Mouse (Mus musculus) ES-CJ7 (cell line): ENCODE results near the gene Fbxl12.
"Not testable (repeated sequence)": the region's sequence is repeated elsewhere in the genome, so short reads cannot be mapped to it uniquely, and the experiment has no call there.

ENCODE experiments used
- DNase-seq: peaks from one replicate; pipeline ENCODE4 v3.0.0; 2011; ENCODE audit warnings: low read depth, low spot score

Gene Fbxl12

DNA sequence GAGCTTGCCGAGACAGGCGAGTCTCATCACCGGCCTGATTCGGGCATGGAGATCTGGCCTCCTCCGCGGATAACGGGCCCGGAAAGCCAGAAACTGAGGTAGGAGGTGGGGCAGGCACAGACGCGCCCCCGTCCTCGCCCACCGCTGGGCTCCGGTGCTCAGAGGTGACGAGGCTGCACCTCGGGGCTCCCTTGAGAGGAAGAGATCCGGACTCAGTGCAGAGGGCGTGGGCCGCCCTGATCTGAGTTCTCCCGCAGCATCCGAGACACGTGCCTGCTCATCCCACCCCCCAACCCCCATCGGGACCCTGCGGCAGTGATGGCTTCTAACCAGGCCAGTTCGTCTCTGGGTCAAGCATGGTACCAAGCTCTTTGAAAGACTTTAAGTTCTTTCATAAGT, 7.7 kb upstream of the Fbxl12 start:
- no peak for DNase-seq

DNA sequence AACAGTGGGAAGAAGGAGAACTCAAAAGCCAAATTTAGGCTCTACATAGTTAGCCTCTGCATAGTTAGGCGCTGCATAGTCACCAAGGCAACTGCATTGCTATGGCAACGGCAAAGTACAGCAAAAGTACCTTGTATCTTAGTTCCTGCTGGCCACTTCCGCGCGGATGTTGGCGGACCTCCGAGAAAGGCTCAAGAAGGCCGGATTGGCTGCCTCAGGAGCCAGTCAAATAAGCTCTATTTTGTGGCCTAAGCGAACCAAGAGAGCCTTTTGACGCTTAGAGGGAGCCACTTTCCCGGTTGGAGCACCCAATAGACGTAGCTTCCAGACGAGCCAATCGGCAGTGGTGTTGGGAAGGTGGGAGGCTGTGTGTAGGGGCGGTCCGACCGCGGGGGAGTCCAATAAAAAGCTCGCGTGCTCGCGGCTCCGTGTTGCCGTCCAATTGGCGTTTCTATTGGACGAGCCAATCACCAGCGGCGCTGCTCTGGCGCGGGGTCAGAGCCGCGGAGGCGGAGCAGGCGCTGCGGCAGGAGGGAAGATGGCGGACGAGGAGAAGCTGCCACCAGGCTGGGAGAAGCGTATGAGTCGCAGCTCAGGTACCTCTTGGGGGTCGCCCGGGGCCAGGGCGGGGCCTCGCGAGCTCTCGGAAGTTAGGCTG, 7.2 kb upstream of the Fbxl12 start, which contains the start of gene Pin1:
Pin1 (plus strand) TSS at position 494 of the 658 bp plus-strand sequence.
- DNase-seq, result peak; percentile 99

DNA sequence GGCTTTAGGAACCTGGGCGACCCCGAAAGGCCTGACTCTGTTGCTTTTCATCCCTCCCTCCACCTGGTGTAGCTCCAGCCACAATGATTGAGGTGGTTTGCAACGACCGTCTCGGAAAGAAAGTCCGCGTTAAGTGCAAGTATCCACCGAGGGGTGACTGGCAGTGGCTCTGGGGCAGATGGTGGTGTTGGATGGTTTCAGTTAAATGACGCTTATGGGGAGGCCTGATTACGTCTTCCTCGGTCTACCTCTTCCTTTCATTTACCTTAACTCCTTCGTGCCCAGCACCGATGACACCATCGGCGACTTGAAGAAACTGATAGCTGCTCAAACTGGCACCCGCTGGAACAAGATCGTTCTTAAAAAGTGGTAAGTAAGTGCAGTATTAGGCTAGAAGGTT, 554 bp upstream of the Fbxl12 start:
- DNase-seq, result no peak

DNA sequence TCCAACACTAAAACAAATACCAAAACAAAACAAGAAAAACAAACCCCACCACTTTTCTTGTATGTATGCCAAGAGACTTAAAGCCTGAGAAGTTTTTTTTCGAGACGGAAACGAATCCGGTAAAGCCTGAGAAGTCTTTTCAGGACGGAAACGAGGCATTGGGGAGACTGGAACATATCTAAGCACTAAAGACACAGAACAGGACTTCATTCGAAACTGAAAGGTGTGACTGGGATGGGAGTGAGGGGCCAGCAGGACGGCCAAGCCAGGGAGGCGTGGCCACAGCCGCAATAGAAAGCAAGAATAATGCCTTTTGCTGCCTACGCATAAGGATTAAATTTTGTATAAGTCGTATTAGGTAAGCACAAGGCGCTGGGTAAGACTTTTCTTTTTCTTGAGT, 786 bp downstream of the Fbxl12 start:
- no peak for DNase-seq

DNA sequence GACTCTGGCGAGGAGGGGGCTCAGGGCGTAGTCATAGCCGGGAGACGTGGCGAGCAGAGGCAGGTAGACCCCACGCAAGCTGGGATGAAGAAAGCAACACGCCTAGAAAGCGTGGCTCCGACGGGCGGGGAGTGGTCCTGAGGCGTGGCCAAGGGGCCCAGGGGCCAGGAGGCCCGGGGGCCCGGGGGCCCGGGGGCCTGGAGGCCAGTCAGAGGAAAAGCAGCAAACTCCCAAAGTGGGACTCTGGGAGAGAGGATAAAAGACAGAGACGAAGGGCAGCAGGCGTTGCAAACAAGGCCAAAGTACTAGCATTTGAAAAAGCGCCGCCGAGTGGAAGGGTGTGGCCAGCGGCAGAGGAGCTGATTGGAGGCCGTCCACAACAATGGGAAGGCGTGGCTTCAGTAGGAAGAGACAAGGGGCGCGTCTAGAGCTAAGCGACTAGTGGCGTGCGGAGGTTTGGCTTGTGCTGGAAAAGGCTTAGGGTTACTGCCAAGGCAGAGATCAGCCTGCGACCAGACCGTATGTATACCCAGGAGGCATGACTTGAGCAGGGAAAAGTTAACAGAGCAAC, 1.6 kb downstream of the Fbxl12 start:
- DNase-seq, result peak; percentile 95

DNA sequence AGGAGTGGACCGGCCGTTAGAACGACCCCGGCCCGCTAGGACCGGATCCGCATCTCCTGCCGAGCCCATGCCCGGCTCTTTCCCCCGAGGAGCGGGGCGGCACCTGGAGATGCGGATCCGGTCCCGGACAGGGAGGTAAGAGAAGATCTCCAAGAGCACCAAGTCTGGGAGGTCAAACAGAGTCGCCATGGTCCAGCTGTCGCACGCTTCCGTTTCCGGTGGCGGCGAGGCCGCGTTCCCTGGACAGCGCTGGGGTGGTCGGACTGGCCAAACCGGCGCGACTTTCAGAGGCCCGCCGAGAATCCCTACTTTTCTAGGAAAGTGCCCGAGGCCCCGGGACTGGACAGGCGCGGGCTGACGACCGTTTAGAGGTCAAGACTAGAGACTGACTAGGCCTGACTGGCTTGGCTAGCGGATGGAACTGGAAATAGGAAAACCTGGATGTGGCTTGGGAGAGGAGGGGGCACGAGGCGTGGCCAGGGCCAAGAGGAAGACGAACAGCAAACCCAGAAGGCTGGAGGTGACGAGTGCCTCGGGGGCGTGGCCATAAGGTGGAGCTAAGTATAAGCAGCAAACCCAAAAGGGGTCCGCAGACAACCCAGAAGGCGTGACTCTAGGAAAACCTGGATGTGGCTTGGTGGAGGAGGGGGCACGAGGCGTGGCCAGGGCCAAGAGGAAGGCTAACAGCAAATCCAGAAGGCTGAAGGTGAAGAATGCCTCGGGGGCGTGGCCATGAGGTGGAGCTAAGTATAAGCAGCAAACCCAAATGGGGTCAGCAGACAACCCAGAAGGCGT, 2.3 kb downstream of the Fbxl12 start, which contains the start of gene Ubl5:
Ubl5 (plus strand) TSS at position 778 of the 795 bp plus-strand sequence.
- DNase-seq, result peak; percentile 99

DNA sequence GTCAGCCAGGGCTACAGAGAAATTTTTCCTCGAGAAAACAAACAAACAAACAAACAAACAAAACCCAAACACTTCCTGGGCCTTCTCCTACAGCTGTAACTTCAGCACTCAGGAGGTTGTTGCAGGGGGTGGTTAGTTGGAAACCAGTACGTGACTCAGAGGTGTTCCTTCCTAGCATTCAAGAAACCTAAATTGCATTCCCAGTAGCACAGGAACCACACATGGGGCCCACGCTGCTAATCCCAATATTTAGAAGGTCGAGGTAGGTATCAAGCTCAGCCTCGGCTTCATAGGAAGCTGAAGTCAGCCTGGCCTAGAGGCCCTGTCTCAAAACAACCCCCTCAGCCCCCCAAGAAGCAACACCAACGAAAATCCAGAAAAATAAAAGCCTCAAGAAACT, 3.1 kb downstream of the Fbxl12 start:
- DNase-seq, result no peak

DNA sequence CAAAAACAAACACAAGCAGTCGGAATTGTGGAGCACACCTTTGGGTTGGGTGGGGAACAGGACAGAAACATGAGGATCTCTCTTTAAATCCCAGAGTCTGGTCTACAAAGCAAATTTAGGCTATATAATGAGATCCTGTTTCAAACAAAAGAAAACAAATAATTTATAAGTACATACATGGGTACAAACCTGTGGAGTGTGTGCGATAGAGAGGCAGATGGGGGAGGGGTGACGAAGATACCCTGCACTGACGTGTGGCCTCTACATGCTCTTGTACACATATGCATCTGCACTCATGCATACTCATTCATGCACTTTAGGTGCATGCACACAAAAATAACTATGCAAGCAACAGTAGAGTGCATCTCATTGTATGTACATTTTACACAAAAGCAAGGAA, 5.1 kb downstream of the Fbxl12 start:
- DNase-seq, result no peak

DNA sequence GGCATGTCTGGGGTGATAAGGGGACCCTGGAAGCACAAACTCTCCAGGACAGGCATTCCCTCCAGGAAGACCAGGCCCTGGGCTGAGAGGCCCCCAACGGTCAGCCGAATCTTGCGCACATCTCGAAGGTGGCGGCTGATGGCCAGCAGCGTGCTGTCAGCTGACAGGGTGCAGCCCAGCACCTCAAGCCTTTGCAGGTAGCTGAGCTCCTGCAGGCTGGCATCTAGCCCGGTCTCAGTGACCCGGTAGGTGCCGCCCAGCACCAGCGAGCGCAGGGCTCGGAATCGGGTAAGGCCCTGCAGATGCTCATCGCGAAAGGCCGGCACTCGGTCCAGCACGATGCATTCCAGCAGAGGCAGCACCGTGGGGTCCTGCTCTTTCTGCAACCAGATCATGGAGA, 6.0 kb downstream of the Fbxl12 start:
- DNase-seq, result no peak

DNA sequence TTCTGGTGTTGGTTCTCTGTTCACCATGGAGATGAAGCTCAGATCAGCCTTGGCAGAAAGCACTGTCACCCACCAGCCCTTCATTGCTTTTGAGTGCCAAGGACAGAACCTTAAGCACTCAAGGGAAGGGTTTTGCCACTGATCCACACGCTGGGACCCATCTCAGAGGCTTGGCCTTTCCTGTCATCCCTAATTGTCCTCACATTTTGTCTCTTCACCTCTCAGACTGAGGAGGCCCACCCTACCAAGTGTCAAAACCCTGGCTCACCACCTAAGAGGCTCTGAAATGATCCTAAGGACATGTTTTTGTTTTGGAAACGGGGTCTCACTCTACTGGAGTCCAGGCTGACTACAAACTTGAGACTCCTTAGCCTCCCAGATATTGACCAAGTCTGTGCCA, 7.8 kb downstream of the Fbxl12 start:
- DNase-seq, result no peak

DNA sequence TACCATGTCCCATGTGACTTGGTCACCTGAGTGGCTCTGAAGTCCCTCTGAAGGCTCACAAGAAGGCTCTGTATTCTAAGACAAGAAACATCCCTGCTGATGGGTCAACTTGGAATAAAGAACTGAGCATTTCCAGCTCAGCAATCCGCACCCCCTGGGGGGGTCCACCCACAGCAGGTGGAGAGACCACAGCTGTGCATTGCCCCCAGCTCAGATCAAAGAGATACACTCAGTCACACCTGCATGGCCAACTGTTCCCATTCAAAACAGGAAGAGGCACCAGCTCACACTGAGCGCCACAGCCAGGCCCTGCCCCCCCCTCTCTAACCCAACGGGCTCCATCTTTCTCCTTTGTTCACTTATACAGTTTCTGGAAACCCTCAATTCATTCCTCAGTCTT, 8.3 kb downstream of the Fbxl12 start:
- no peak for DNase-seq

DNA sequence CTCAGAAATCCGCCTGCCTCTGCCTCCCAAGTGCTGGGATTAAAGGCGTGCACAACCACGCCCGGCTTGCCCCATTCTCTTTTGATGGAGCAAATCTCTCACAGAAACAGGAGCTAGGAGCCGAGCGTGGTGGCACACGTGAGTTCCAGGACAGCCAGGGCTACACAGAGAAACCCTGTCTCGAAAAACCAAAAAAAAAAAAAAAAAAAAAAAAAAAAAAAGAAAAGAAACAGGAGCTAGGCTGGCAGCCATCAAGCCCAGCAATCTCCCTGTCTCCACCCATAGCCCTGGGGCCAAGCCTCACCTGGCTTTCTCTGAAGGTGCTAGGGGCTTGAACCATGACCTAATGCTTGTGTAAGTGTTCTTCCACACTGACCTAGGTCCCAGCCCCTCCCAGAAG, 8.9 kb downstream of the Fbxl12 start:
- DNase-seq, result not testable (repeated sequence)

DNA sequence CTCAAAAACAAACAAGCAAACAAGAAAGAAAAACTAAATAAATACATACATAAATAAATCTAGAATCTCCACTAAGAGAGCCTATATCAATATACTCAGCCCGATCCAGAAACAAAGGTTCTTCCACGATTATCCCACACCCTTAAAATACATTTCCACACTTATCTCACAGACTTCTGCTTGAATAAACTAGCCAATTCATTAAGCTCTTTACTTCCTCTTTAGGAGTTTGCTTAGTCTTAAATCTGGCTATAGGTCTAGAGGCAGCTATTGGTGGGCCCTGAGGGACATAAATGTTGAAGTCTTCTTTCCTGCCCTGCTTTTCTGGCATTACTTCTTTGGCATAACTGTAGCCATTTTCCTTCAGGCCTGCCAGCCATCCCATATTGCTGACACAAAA, 13.2 kb downstream of the Fbxl12 start:
- no peak for DNase-seq

DNA sequence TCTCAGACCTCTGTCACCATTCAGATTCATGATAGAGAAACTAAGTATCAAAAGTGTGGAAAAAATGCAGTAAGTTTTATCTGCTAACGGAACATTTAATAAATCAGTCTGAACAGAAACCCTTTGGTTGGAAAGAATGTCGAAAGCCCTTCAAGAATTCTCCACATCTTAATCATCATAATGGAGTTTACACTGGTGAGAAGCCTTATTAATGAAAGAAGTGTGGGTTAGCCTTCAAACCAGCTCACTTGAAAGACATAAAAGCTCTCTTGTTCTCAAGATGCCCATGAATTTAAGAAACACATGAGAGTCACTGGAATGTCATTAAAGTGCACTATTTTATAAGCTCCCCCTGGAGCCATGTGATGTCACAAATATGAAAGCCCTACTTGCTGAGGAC, 27.9 kb downstream of the Fbxl12 start:
- no peak for DNase-seq

DNA sequence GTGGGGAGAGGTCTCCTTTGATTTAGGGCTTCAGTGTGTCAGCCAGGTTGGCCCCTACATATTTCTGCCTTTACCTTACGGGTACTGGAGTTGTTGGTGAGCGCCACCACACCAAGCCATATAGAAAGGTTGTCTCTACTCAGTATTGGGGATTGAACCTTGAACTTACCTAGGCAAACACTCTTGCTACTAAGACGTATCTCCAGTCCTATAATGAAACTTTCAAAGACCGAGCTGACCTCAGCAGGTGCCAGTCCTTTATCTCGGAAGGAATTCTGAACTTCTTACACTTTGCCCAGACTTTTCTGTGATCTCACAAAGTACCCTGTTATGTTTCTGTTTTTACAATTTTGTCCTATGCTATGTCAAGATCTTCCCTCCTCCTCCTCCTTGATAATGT, 32.6 kb downstream of the Fbxl12 start:
- DNase-seq, result no peak

DNA sequence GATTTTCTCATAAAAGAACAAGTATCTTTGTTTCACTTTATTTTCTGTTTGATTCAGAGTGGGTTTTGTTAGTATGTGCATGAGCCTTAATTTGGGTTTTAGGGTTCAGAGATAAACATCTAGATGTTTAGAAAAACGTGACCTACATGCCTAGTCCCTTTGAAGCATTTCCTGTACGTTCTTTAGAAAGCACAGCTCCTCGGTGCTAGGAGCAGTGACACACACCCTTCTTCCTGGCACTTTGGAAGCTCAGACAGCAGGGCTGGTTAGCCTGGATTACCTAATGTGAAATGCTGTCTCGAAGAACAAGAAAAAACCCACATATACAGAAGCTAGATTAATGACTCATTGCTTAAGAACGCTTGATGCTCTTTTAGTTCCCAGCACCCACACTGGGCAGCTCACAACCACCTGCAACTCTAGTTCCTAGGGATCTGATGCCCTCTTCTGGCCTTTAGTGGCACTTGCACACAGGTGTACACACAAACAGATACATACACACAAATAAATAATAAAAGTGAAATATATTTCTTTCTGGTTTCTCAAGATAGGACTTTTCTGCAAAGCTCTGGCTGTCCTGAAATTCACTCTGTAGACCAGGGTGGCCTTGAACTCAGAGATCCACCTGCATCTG, 34.6 kb downstream of the Fbxl12 start:
- peak; percentile 33 for DNase-seq

DNA sequence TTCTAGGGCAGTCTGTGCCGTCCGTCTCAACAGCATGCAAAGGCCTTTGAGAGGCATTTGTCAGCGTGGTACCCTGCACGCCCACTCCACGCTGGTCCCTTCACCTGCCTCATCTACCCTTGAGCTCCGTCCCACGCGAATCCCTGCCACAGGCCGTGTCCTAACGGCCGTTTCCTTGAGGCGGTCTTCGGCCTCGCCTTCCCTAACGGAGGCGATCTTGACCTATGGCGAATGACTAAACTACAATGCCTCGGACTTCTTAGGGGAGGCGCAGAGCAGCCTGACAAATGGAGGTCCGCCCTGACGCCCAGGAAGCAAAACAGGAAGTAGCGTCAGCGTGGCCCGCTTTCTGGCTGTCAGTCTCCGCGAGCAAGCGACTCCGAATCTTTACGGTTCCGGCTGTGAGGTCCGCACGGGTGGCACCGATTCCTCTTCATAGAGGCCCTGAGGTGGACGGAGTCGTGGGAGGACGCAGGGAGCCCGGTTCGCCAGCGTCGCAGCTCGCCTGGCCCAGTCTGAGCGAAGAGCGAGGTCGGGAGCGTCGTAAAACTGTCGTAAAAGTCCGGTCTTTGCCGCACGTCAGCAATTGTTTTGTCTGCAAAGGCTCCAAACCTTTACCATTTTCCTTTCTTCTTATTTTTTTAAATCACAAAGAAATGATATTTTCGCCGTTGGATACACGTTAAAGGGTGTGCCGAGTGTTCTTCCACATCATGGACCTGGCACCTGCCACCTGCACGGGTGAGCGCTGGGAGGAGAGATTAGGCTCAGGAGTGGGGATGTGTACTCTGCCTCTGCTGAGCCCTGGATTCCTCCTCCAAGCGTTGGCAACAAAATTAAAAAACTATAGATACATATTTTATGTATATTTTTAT, 37.2 kb downstream of the Fbxl12 start:
- peak; percentile 95 for DNase-seq

DNA sequence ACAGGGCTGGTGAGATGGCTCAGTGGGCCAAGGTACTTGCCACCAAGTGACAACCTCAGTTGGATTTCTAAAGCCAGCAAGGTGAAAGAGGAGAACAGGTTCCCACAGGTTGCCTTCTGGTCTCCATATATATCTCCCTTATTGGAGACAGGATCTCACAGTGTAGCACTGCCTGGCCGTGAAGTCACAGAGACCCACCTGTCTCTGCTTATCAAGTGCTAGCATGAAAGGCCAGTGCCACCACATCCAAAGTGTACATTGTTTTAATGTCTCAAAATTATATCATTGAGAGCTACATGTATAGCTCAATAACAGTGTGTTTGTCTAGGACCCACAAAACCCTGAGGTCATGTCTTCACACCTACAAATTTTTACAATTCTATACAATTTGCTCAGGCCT, 38.3 kb downstream of the Fbxl12 start:
- DNase-seq, result no peak

DNA sequence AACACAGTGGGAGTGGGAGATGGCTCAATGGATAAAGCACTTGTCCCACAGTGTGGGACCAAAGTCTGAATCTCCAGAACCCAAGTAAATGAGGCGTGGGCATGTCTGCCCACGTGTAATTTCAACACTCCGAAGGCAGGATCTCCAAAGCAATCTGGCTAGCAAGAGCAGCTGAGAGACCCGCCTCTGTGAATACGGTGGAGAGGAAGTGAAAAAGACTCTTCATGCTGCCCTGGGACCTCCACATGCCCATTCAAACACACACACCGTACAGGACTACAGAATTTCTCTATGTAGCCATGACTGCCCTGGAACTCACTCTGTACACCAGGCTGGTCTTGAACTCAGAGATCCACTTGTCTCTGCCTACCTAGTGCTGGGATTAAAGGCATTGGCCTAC, 43.3 kb downstream of the Fbxl12 start:
- DNase-seq, result no peak

DNA sequence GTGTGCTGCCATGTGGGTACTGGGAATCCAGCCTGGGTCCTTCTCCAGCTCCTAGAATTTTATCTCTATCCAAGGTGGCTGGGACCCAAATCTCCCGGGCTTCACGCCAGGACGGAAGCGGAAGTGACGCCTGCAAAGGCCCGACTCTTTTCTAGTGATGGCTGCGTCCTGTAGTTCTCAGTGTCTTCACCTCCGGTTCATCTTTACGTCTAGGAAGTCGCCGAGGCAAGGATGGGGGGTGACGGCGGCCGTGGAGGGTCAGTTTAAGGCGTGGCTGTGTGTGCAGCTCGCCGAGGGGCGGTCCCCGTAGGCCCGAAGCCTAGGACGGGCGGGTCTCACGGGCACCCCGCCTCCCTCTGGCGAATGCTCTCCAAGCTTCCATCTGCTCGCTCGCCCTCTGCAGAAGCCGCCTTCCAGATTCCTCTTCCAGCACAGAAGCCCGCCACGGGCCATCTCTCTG, 63.4 kb downstream of the Fbxl12 start, which contains the start of gene Zfp846:
Zfp846 (plus strand) TSS at position 117 of the 460 bp plus-strand sequence.
- DNase-seq, result peak; percentile 98

DNA sequence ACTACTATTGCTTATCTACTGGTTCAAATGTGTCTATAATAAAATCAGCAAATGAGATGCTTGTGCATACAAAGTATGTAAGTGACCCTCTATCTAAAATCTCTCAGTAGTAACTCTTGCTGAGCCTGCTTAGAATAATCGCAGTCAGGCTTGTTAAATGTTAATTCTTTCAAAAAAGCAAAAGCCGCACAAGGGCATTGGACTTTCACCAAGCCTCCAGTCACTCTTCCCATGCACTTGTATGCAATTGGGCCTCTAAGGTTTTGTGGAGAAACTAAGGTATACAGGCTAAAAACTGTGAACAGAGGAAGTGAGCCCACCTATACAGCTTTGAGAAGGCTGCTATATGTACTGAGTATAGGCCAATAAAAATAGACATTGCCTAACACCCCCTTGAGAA, 68.0 kb downstream of the Fbxl12 start:
- no peak for DNase-seq
